Mouse (Mus musculus): ENCODE results near the gene Pet117. TPM values are rescaled to one million over a fixed set of nuclear protein-coding genes. Genes with fewer than 3 reads are reported as not detected.

Pet117 gene
- polyA plus RNA-seq, 1 experiment from 2014 or later = 1.7 TPM

DNA sequence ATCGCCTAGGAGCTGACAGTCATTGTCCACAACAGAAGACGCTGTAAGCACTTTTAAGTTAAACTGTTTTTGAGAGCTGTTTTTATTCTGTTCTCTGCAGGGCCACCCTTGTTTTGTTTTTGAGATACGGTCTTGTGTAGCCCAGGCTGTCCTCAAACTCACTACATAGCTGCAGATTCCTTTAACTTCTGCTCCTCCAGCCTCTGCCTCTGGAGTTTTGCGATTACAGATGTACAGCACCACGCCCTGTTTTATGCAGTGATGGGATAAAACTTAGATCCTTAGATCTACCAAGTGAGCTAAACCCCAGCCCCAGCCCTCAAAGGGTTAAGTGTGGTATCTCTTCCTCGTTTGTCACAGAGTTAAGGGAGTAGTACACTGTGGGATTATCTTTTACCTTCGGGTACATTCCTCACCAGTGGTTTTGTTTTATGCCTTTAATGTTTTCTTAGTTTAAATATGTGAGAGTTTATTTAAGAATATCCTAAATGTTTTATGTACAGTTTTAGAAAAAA is 13.9 kb downstream of the Pet117 start:
- ATAC-seq (ENCODE audit: insufficient read depth) = peak; percentile 83
- Histone ChIP-seq H3K27ac (replicated peaks) (0 out of 2 replicates have a peak overlapping the region, but pooled peaks have one; percentile 46), H3K4me2 (no peak overlapping the region), H3K4me1 (replicated peaks) (peaks cover 21% of the 10 kb centered on the region), H3K27me3 (no peaks in the 10 kb centered on the region), H3K9ac (no peak overlapping the region), H3K9me3 (replicated peaks) (no peaks in the 10 kb centered on the region), H3K36me3 (replicated peaks) (peaks cover 81% of the 10 kb centered on the region), H3K4me3 (replicated peaks) (no peak overlapping the region)
- WGBS (ENCODE audit: insufficient replicate concordance) = 53% methylated on average over 7 of the region's 7 CpGs

DNA sequence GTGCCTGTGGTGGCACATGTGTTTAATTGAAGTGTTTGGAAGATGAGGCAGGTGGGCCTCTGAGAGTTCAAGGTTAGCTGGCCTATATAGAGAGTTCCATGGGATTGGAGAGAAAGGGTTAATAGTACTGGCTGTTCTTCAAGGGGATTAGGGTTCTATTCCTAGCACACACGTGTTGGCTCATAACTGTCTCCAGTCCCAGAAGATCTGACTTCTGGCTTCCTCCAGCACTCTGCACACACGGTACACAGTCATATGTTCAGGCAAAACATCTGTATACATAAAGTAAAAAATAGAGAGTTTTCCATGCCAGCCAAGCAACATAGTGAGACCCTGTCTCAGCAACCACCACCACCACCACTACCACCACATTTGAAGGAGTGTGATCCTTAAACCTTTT is 17.5 kb downstream of the Pet117 start:
- peaks cover 73% of the 10 kb centered on the region for H3K36me3 ChIP-seq (replicated peaks)

DNA sequence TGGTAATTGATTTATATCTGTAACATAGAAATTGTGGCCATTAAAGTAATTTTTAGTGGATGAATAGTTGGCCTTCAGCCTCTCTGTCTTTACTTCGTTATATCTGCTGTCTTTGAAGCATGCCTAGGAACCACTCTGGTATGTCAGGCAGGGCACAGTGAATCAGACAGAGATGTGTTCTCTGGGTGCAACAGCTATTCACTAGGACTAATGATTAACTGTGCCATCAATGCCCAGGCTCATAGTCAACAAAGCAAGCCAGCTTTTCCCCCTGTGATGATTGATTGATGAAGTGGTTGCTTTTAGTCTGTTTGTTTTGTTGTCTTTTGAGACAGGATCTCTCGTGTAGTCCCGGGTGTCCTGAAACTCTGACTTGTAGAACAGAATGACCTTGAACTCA is 19.6 kb downstream of the Pet117 start:
- peaks cover 71% of the 10 kb centered on the region for H3K36me3 ChIP-seq (replicated peaks)
- 71% methylated on average over 3 of the region's 3 CpGs for WGBS (ENCODE audit: insufficient replicate concordance)
- no peaks in the 10 kb centered on the region for H3K27me3 ChIP-seq
- H3K4me3 ChIP-seq (replicated peaks) = no peak overlapping the region
- H3K27ac ChIP-seq (replicated peaks) = no peak overlapping the region
- H3K9ac ChIP-seq = no peak overlapping the region
- no peak for ATAC-seq (ENCODE audit: insufficient read depth)
- peaks cover 14% of the 10 kb centered on the region for H3K4me1 ChIP-seq (replicated peaks)
- no peak overlapping the region for H3K4me2 ChIP-seq
- H3K9me3 ChIP-seq (replicated peaks) = no peaks in the 10 kb centered on the region

More for the DNA sequence above, 17.5 kb downstream of the Pet117 start:
- H3K4me2 ChIP-seq = no peak overlapping the region
- ATAC-seq (ENCODE audit: insufficient read depth) = no peak
- 78% methylated on average over 2 of the region's 2 CpGs for WGBS (ENCODE audit: insufficient replicate concordance)
- no peak overlapping the region for H3K9ac ChIP-seq
- H3K4me3 ChIP-seq (replicated peaks) = no peak overlapping the region
- H3K27me3 ChIP-seq = no peaks in the 10 kb centered on the region
- H3K4me1 ChIP-seq (replicated peaks) = peaks cover 25% of the 10 kb centered on the region
- no peak overlapping the region for H3K27ac ChIP-seq (replicated peaks)
- no peaks in the 10 kb centered on the region for H3K9me3 ChIP-seq (replicated peaks)

DNA sequence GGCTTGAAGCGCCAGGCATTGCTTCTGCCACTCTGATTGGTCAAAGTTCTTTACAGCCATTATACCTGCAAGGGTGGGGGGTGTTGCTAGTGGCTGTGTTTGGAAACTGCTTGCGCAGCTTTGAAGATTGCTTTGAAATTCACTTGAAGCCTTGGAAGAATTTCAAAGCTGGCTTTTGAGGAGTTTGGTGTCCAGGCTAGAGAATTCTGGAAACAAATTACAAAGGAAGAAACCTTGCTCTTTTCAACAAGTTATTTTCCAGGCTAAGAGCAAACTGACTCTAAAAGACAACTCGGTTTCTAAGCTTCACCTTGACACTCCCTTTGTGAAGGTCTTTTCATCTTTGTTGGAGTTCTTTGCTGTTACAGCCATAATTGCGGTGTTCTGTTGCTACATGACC is 30.7 kb downstream of the Pet117 start:
- Histone ChIP-seq H3K36me3 (replicated peaks) (peaks cover 73% of the 10 kb centered on the region), H3K27ac (replicated peaks) (no peak overlapping the region), H3K27me3 (no peaks in the 10 kb centered on the region), H3K9ac (no peak overlapping the region), H3K4me3 (replicated peaks) (no peak overlapping the region), H3K9me3 (replicated peaks) (no peaks in the 10 kb centered on the region), H3K4me2 (no peak overlapping the region), H3K4me1 (replicated peaks) (no peaks in the 10 kb centered on the region)
- WGBS (ENCODE audit: insufficient replicate concordance) = 84% methylated on average over 4 of the region's 4 CpGs
- no peak for ATAC-seq (ENCODE audit: insufficient read depth)

DNA sequence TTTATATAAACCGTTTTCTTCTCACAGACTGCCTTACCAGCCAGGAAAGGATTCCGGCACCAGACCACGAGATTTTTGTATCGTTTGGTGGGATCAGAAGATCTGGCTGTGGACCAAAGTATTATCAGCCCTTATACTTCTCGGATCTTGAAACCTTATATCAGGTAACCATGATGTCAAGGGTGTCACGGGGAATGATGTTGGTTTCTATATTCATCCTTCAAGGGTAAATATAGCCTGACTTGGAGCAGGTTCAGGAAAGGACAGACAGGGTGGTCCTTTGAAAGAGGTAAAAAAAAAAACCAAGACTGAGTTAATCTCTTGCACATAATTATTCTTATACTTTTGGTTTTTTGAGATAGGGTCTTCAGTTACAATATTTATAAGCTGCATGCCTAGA is 31.9 kb downstream of the Pet117 start:
- Histone ChIP-seq H3K27ac (replicated peaks) (no peak overlapping the region), H3K36me3 (replicated peaks) (peaks cover 77% of the 10 kb centered on the region), H3K9ac (no peak overlapping the region), H3K4me2 (no peak overlapping the region), H3K4me3 (replicated peaks) (no peak overlapping the region), H3K27me3 (no peaks in the 10 kb centered on the region), H3K4me1 (replicated peaks) (no peaks in the 10 kb centered on the region), H3K9me3 (replicated peaks) (no peaks in the 10 kb centered on the region)
- no peak for ATAC-seq (ENCODE audit: insufficient read depth)
- 80% methylated on average over 6 of the region's 6 CpGs for WGBS (ENCODE audit: insufficient replicate concordance)

DNA sequence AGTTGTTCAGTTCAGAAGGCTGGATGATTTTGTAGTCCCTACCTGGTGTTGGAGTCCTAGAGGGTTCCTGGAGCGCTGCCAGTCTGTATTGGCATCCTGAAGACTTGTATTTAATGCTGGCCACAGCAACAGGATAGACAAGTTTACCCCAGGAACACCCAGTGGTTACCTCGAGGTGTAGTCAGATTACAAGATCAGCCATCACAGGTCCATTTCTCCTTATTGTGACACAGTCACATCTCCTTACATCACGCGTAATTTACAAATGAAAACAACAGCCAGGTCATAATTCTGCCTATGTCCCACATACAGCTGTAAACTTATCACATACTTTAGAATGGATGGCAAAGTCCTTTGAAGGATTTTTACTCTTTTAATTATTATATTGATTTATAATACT is 40.2 kb downstream of the Pet117 start:
- H3K4me1 ChIP-seq (replicated peaks) = no peaks in the 10 kb centered on the region
- no peak overlapping the region for H3K9ac ChIP-seq
- H3K27ac ChIP-seq (replicated peaks) = no peak overlapping the region
- no peaks in the 10 kb centered on the region for H3K9me3 ChIP-seq (replicated peaks)
- no peak overlapping the region for H3K4me2 ChIP-seq
- H3K4me3 ChIP-seq (replicated peaks) = no peak overlapping the region
- WGBS (ENCODE audit: insufficient replicate concordance) = 75% methylated on average over 4 of the region's 4 CpGs
- H3K36me3 ChIP-seq (replicated peaks) = peaks cover 53% of the 10 kb centered on the region
- no peaks in the 10 kb centered on the region for H3K27me3 ChIP-seq
- no peak for ATAC-seq (ENCODE audit: insufficient read depth)

DNA sequence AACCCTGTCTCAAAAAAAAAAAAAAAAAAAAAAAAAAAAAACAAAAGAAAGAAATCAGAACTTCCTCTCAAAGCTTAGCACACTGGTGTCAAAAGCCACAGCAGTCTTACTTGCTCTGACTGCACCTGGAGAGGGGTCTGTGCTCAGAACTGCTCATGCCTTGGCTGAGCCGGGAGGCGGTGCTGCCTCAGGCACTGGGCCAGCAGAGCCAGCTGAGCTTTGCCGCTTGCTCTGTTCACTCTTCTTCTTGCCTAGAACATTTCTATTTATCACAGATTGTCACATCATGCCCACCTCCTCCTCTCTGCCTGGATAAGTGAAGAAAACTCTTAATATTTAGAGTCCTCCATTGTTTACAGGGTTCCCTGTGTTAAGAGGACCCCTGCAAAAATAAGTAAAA is 41.8 kb downstream of the Pet117 start:
- H3K27me3 ChIP-seq = no peaks in the 10 kb centered on the region
- H3K4me2 ChIP-seq = no peak overlapping the region
- H3K9me3 ChIP-seq (replicated peaks) = no peaks in the 10 kb centered on the region
- no peaks in the 10 kb centered on the region for H3K4me1 ChIP-seq (replicated peaks)
- 82% methylated on average over 3 of the region's 3 CpGs for WGBS (ENCODE audit: insufficient replicate concordance)
- no peak overlapping the region for H3K4me3 ChIP-seq (replicated peaks)
- no peak overlapping the region for H3K27ac ChIP-seq (replicated peaks)
- no peak overlapping the region for H3K9ac ChIP-seq
- ATAC-seq (ENCODE audit: insufficient read depth) = no peak
- H3K36me3 ChIP-seq (replicated peaks) = peaks cover 39% of the 10 kb centered on the region

DNA sequence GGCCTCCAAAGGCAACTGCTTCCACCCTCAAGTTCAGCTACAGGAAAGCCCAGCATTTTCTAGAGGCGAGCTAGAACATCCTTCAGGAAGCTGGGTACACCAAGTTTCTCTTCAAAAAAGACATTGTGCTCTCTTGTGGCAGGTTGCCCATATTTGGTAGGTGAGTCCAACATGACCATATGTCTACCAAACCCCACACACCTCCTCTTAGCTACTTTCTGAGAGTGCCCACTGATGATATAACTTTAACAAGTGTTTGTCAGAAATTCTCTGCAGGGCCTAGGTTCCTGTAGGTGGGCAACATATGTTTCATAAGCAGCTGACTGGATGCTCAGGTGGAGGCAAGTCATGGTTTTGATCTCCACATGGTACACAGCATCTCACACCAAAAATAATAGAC is 45.9 kb downstream of the Pet117 start:
- Histone ChIP-seq H3K9ac (no peak overlapping the region), H3K27ac (replicated peaks) (no peak overlapping the region), H3K36me3 (replicated peaks) (0 out of 2 replicates have a peak, but pooled peaks cover 6% of the 10 kb centered on the region), H3K4me2 (no peak overlapping the region), H3K9me3 (replicated peaks) (no peaks in the 10 kb centered on the region), H3K4me1 (replicated peaks) (no peaks in the 10 kb centered on the region), H3K4me3 (replicated peaks) (no peak overlapping the region), H3K27me3 (no peaks in the 10 kb centered on the region)
- no peak for ATAC-seq (ENCODE audit: insufficient read depth)
- WGBS (ENCODE audit: insufficient replicate concordance) = 67% methylated on average over 1 of the region's 1 CpGs

DNA sequence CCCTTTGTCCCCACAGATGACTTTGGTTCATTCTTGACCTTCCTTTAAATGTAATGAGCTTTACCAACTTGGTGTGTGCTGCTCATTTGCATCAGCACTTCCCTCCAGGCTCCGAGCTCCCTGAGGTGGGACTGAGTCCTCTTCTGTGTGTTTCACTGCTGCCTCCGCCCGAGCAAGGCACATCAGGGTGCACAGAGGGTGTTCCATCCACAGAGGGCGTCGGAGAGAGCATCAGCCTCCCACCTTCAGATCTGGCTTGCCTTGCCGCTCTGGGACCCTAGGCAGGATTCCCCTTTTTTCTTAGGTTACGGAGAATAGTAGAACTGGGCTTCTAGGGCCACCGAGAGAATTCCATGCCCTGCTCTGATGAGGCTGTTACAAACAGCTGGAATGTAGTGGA is 48.1 kb downstream of the Pet117 start:
- no peak overlapping the region for H3K9ac ChIP-seq
- no peaks in the 10 kb centered on the region for H3K36me3 ChIP-seq (replicated peaks)
- no peaks in the 10 kb centered on the region for H3K27me3 ChIP-seq
- no peak overlapping the region for H3K27ac ChIP-seq (replicated peaks)
- H3K9me3 ChIP-seq (replicated peaks) = no peaks in the 10 kb centered on the region
- ATAC-seq (ENCODE audit: insufficient read depth) = no peak
- no peaks in the 10 kb centered on the region for H3K4me1 ChIP-seq (replicated peaks)
- H3K4me3 ChIP-seq (replicated peaks) = no peak overlapping the region
- no peak overlapping the region for H3K4me2 ChIP-seq
- 38% methylated on average over 8 of the region's 8 CpGs for WGBS (ENCODE audit: insufficient replicate concordance)

DNA sequence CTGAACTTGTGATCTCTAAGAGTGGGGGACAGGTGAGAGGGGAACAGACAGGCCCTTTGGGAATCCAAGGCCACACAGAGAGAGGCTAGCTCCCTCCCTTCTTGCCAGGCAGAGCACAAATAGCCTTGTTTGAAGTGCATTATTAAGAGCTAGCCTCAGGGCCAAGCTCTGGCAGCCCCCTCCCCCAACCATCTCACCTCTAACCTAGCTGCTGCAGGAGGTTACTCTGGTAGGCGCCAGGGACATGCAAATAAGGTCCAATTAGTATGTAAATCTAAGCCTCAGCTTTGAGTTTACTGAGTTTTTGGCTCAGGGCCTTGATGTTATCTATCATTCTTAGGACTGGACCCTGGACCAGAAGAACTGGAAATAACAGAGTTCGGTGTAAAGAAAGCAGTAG is 49.3 kb downstream of the Pet117 start:
- H3K9ac ChIP-seq = no peak overlapping the region

DNA sequence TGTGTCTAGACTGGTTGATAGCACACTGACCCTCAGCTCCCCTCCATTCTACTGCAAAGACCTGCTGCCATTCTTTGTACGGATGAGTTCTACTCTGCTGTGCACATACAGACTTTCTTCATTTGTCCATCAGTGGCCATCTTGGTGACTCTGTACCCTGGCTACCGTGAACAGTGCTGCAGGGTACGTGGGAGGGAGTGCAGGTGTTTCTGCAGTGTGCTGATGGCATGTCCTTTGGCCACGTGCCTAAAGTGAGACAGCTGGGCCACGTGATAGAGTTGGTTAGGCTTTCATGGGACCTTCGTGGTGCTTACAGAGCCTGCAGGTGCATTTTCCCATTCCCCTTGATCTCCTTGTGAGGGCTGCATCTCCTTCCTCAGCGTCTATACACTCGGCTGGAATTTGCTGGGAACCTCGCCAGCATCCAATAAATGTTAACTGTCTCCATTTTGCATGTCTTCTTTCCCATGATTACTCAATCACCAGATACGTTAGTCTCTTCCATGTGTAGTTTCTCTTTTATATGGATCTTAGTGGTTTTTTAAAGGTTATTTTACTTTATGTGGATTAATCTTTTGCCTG is 53.4 kb downstream of the Pet117 start:
- 66% methylated on average over 10 of the region's 10 CpGs for WGBS (ENCODE audit: insufficient replicate concordance)
- Histone ChIP-seq H3K4me3 (replicated peaks) (no peak overlapping the region), H3K27ac (replicated peaks) (no peak overlapping the region), H3K9me3 (replicated peaks) (no peaks in the 10 kb centered on the region), H3K36me3 (replicated peaks) (no peaks in the 10 kb centered on the region), H3K4me2 (no peak overlapping the region), H3K27me3 (no peaks in the 10 kb centered on the region), H3K9ac (no peak overlapping the region), H3K4me1 (replicated peaks) (no peaks in the 10 kb centered on the region)
- no peak for ATAC-seq (ENCODE audit: insufficient read depth)

More for the DNA sequence above, 49.3 kb downstream of the Pet117 start:
- Histone ChIP-seq H3K27me3 (no peaks in the 10 kb centered on the region), H3K4me2 (no peak overlapping the region), H3K4me1 (replicated peaks) (no peaks in the 10 kb centered on the region), H3K4me3 (replicated peaks) (no peak overlapping the region), H3K27ac (replicated peaks) (no peak overlapping the region), H3K36me3 (replicated peaks) (no peaks in the 10 kb centered on the region), H3K9me3 (replicated peaks) (no peaks in the 10 kb centered on the region)
- no peak for ATAC-seq (ENCODE audit: insufficient read depth)
- WGBS (ENCODE audit: insufficient replicate concordance) = 44% methylated on average over 2 of the region's 2 CpGs
